Mouse (Mus musculus) cerebellum, adult 9-10 months (tissue): ENCODE results near the gene Prkcb.
A peak's percentile ranks its signal among the peaks of the same experiment; 100 is the strongest.
"Not testable (repeated sequence)": the region's sequence is repeated elsewhere in the genome, so short reads cannot be mapped to it uniquely, and the experiment has no call there.

Experiments
- DNase-seq: peaks from one replicate; pipeline ENCODE4 v3.0.0; 2022

The Prkcb gene

DNA sequence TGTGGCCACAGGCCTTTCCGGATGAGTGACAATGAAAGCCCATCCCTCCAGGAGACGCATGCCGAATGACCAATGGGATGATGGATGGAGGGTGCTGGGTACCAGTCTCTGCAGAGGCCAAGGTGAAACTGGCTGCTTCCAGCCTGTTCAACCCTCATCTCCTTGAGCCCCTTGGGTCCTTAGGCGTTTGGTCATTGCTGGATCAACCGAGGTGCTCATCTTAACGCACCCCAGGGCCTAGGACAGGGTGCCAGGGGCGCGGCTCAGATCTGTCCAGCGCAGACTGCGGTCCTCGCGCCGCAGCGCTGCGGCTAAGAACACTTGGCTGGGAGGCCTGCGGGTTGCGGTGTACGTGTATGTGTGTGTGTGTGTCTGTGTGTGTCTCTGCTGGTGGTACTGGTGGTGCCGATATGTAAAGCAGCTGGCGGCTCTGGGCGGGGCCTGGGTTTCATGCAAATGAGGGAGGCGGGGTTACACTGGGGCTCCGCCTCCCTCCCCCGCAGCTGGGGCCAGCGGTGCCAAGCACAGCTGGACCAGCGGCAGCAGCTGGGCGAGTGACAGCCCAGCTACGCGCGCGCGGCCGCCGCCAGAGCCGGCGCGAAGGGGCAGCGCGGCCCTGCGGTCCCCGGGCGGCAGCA, at the start of gene Prkcb:
Prkcb (plus strand) TSS at position 147 of the 638 bp plus-strand sequence.
- DNase-seq: peak; percentile 87

DNA sequence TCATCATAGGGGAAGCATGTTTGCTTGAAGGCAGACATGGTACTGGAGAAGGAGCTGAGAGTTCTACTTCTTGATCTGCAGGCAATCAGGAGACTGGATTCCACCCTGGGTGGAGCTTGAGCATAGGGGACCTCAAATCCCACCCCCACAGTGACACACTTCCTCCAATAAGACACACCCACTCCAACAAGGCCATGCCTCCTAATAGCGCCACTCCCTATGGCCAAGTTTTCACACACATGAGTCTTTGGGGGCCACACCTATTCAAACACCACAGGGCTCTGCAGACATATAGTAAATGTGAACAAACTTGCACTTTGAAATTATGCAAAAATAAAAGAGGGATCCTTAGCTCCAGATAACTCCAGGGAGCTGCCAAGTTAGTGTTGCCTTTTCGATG, 49.6 kb upstream of the Prkcb start:
- DNase-seq: no peak

DNA sequence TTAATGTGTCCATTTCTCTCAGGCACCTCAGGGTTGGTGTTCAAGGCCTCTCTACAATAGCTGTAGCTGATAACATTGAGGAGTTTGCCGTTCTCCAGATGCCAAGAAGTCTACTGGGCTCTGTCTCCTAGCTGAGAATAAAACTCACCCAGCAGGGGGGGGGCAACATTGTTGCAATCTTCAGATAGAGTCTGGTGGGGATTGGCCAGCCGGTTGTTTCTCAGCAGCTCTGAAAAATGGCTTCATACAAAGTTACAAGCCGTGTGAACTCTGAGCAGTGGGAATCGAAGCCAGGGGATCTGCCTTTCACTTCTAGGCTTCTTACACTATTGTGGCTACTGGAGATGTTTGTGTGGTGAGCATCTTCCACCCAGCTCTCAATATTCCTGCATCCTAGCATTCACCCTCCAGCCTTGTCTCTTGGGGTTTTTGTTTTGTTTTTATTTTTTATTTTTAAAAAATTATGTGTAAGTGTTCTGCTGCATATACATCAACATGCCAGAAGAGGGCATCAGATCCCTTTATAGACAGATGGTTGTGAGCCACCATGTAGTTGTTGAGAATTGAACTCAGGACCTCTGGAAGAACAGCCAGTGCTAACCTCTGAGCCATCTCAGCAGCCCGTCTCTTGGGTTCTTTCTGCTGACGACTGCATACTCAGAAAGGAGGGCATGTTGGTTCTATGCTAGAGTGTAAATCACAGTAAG, 48.0 kb upstream of the Prkcb start:
- no peak for DNase-seq

DNA sequence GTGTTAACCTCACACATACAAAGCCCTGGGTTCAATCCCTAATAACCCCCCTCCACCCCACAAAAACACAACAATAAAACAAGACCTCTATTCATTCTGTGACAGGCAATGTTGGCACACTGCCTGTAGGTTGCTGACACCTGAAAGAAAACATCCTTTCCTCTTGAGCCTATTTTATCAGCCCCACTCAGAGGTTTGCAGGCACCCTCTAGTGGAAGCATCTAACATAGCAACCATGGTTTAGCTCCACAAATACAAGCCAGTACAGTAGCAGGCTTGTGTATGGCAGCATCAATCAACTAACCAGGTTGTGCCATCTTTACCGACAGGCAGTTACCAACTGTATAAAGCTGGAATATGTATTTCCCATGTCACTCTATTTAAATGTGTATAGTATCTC, 46.3 kb upstream of the Prkcb start:
- DNase-seq: peak; percentile 66

DNA sequence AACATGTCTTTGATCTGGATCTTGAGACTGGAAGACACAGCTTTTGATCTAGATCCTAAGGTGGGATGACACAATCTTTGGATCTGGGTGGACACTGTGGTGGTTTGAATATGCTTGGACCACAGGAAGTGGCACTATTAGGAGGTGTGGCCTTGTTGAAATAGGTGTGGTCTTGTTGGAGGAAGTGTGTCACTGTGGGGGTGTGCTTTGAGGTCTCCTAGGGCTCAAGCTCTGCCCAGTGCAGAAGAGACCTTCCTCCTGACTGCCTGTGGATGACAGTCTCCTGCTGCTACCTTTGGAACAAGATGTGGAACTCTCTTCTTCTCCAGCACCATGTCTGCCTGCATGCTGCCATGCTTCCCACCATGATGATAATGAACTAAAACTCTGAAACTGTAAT, 45.8 kb upstream of the Prkcb start:
- DNase-seq: not testable (repeated sequence)

DNA sequence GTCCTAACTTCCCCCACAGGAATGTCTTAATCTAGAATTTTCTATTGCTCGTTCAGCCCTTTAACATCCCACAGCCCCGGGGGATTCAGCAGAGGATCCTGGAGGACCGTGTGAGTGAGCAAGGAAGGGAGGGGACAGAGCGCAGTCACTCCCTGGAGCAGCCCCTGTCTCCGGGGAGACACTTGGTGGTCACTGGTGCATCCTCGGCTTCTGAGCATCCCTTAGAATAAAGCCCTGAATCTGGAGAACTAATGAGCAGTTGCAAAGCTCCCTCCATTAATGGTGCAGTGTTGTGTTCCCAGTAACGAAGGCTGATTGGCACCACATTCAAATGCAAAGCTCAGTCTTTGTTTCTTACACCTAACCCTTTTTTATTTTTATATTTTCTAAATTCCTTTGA, 44.4 kb upstream of the Prkcb start:
- DNase-seq: no peak

- no peak for DNase-seq
These were observed 44.0 kb upstream of the Prkcb start for GRCm38 (mm10) chr7:122244584-122244983.

- DNase-seq: no peak
These were observed 42.6 kb upstream of the Prkcb start for GRCm38 (mm10) chr7:122245976-122246375.

GRCm38 (mm10) chr7:122247254-122247864, 41.2 kb upstream of the Prkcb start:
- no peak for DNase-seq

GRCm38 (mm10) chr7:122249321-122249821, 39.2 kb upstream of the Prkcb start:
- DNase-seq: no peak

GRCm38 (mm10) chr7:122251197-122252011, 37.1 kb upstream of the Prkcb start:
- DNase-seq: peak; percentile 94

DNA sequence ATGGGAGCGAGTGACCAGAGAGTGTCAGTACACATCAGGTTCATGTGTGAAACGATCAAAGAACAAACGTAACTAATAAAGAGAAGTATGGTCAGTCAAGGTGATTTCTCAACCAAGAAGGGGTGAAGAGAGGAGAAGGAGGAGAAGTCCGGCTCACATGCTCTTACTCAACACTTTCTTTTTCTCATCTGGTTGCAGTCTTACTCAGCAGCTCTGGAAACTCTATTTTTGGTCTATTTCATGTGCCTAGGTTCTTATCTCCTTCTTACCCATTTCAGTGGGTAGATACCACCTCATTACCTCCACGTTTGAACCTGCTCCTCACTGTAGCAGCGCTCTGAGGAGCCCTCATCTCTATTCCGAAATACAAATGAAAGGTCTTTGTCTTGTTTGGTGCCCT, 31.8 kb upstream of the Prkcb start:
- DNase-seq: no peak

DNA sequence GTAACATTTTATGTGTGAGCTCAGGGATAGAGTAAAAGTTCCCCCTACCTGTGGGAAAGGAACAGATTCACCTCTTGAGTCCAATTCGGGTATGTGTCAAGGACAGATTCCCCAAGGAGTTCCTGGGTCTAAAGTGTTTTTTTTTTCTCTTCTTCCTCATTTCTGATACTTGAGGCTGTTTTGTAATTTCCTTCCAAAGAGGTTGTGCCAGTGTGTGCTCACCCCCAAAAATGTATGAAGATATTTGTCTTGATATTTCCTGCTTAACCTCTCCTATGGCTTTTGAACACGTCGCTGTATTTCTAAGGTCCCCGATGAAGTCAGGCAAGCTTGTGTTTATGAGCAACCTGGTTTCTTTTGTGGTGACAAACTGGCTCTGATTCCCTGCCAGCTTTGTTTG, 30.0 kb upstream of the Prkcb start:
- no peak for DNase-seq

DNA sequence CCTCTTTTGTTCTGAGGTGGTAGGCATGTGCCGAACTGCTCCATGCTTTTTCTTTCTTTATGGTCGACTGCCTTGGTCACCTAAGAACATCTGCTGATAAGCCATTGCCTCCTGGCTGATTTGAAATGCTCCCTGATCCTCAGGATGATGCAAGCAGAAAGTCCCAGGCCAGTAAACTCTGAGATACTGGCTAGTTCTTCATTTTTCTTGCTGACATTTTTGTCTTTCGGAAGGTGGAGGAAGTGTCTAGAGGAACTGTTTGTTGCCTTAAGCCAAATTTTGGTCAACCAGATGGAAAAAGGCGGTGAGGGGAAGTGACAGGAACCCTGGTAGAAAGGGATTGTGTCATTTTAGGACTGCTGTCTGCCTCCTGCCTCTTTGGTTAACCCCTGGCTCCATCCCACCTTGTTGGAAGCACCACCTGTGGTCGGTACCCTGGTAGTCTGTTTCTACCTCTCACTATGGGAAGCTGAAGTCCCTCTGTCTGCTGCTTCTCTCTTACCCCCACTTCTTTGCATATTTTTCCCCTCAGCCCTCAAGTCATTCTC, 28.4 kb upstream of the Prkcb start:
- DNase-seq: no peak

DNA sequence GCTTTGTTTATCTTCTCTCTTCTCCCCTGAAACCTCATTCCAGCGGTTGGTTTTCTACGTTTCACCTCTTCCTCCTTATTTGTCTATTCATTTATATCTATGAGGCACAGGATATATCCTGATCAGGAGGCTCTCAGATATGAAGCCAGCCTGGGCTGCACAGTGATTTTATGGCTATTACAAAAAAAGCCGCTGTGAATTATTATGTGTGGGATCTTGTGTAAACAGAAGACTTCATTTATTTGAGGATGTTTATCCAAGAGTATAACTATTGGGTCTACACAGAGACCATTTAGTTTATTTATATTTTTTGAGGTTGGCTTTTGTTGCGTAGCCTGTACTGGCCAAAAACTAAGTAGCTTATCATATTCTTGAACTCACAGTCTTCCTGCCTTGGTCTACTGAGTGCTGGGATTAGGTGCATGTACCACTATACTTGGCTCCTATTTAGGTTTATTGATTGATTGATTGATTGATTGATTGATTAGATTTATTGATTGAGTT, 19.5 kb upstream of the Prkcb start:
- DNase-seq: no peak

DNA sequence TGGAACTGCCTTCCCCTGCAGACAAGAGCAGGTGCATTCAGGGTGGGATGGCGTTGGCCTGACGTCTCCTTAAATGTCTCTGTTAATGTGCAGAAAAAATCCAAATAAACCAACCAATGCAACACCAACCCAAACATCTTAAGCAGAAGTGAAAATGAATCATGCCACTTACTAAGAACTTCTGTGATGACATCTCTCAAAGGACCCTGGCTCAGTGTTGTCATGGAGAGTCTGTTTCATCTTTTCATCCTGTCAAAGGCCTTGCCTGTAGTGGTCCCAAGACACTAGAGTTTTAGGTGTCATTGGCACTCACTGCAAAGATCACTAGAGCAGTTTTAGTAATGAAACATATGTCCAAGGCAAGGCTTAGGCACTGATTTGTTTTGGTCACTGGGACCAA, 16.2 kb upstream of the Prkcb start:
- DNase-seq: no peak

DNA sequence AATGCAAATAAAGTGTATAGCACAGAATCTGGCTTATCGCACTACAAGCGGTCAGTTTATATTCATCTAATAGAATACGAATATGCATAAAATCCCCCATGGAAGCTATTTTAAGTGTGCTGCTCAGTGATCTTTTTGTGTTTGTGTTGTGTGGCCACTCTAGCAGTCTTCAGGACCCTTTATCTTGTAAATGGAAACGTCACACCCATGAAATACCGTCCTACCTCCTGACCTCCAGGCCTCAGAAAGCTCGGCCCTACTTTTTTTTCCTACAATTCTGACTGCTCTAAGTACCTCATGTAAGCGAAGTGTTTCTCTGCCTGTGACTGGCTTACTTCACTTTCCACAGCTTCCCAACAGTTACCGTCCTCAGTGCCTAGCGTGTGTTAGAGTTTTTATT, 9.0 kb upstream of the Prkcb start:
- DNase-seq: no peak

DNA sequence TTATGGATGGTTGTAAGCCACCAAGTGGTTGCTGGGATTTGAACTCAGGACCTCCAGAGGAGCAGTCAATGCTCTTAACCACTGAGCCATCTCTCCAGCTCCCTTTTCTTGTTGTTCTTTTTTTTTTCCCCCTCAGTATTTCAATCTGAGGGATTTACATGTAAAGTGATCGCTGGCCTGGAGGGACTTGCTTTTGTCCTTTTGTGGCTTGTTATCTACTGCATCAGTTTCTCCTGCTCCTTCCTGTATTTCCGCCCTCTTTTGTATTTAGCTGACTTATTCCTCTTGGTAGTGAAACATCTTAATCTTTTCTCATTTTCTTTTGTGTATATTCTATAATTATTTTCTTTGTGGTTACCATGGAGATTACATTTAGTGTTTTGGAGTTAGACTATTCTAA, 8.2 kb upstream of the Prkcb start:
- no peak for DNase-seq

GRCm38 (mm10) chr7:122282584-122282983, 6.0 kb upstream of the Prkcb start:
- peak; percentile 23 for DNase-seq

GRCm38 (mm10) chr7:122287217-122287616, 1.3 kb upstream of the Prkcb start:
- peak; percentile 50 for DNase-seq

- peak; percentile 78 for DNase-seq
These were observed 926 bp downstream of the Prkcb start for GRCm38 (mm10) chr7:122289243-122290111.

DNA sequence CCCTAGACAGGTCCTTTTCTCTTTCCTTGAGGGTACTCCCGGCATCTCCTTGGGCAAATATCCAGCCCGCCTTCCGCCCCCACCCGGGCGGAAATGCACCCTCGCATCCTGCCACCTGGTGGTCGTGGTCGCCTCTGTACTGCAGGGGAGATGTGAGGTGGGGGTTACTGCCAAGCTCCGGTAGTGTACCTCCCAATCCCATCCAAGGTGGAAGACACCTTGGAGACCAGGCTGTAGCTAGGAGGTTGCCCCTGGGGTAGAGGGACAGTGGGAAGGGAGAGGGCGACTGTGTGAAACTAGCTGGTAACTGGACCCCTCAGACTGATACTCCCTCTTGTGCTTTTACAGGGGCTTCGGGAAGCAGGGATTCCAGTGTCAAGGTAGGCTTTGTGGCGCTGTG, 1.6 kb downstream of the Prkcb start:
- DNase-seq: peak; percentile 78
